Mouse (Mus musculus): Measurements from ENCODE around the gene Appbp2.

The Appbp2 gene

DNA sequence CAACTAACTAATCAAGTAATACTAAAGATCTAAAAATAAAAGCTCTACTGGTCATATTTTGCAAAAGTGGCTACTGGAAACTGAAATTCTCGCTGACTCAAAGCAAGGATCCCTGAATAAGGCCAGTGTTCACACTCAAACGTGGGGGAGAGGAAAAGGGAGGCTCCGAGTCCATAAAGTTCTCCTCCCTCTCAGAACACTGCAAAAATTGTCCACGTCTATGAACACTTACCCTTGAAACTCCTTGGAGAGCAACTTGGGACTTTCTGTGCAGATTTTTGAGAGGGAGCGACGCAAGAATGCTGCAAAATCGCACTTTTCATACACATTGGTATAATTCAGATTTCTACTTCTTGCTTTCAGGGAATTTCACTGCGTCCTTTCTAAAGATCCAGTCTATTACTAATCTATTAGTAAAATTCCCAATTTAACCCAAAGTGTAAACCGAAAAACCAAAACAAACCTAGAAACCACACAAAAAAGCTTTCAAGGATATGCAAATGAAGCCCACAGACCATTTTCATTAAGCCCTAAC, 1.2 kb downstream of the Appbp2 start:
- in situ Hi-C loops (cut with MboI, MseI), result no loop called here

DNA sequence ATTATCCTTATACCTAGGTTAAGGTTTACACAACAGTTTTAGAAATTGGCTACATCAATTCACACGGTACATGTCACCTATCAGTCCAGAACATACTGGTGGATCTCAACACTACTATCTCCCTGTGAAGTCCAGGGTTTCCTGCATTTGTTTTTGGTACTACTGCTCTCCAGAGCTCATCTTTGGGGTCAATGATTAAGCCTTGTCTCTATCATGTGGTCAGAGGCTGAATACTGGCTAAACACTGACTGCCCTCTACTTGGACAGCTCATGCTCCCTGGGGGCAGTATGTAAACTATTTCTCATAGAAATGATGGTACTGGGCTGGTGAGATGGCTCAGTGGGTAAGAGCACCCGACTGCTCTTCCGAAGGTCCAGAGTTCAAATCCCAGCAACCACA, 11.7 kb downstream of the Appbp2 start:
- in situ Hi-C loops (cut with MboI, MseI), result no loop called here

DNA sequence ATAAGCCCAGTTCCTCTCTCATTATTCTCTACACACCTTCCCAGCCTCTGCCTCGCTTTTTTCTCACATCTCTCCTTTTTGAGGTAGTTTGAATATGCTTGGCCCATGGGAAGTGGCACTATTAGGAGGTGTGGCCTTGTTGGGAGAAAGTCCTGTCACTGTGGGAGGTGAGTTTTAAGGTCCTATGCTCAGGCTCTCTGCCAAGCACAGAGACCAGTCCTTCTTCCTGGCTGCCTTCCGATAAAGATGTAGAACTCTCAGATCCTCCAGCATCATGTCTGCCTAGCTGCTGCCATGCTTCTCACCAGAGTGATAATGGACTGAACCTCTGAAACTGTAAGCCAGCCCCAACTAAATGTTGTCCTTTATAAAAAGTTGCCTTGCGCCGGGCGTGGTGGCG, 12.4 kb downstream of the Appbp2 start:
- in situ Hi-C loops (cut with MboI, MseI), result no loop called here

DNA sequence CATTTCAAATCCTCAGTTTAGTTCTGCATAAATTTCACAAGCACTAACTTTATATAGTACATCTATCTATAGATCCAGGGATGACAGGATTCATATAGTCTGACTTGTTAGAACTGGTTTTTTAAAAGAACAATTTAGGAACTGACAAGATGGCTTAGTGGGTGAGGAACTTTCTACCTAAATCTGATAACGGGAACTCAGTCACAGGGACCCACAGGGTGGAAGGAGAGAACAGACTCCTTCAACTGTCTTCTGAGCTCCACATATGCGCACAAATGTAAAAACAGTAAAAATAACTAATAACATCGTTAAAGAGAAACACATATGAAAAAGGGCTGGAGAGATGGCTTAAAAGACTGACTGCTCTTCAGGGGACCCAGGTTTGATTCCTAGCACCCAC, 15.9 kb downstream of the Appbp2 start:
- in situ Hi-C loops (cut with MboI, MseI), result no loop called here

DNA sequence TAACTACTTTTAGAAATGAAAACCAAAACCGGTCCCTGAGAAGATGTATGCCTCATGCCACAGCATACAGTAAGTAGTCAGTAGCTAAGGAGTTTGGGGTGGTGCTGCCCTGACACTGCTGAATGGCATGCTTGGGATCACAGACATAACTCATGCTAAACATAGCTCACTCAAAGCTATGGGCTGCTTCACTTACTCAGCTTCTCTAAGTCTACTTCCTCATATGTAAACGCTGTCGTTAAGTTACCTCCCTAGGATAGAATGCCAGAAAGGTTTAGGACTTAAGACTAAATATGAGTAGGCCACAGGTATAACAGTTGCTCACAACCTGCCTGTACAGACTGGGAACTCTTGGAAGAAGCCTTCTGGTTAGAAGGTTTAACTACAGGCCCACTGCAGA, 20.3 kb downstream of the Appbp2 start:
- in situ Hi-C loops (cut with MboI, MseI), result no loop called here

DNA sequence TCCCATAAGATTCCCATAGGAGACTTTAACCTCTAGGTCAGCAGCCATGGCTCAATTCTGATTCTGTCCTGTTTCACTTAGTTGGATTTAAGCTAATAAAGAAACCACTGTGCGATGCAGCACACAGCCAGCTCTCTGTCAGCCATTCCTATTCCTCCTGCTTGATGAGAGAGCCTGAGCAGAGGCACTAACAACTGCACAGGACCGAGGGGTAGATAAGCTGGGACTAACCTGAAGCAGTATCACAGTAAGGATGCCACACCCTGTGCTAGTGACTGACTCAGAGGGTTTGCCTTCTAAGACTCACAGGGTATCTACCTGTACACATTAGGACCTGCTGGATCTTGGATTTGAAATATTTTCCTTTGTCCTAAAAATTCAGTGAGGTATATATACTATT, 21.7 kb downstream of the Appbp2 start:
- in situ Hi-C loops (cut with MboI, MseI), result no loop called here

DNA sequence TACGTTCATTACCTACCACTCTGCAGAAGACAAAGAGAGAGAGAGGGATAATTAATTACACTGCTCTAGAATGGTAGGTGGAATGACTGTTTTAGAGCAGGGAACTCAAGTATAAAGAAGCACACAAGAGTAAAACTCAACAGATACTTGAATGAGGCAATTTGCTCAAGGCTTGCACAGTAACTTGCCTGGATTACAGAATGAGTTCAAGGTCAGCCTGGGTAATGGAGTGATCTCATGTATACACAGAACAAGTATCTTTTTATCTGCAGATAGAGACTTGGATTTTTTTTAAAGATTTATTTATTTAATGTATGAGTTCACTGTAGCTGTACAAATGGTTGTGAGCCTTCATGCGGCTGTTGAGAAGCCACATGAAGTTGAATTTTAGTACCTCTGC, 23.8 kb downstream of the Appbp2 start:
- in situ Hi-C loops (cut with MboI, MseI), result no loop called here

DNA sequence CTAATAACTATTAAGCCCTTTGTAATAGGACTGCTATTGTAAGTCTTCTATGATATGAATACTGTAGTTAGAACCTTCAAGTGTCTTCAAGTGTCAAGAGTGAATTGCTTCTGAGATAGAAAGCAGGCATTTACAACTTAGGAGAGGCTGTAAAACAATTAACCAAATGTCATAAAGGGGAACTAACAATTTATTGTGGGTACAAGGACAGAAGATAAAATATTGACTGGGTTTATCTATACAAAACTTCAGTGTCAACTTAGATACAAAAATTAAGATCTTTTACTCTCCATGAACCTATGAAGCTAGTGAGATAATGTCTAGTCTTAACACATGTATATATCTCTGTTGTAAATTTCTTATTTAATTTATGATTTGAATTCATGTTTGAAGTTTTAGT, 28.7 kb downstream of the Appbp2 start:
- in situ Hi-C loops (cut with MboI, MseI), result no loop called here

DNA sequence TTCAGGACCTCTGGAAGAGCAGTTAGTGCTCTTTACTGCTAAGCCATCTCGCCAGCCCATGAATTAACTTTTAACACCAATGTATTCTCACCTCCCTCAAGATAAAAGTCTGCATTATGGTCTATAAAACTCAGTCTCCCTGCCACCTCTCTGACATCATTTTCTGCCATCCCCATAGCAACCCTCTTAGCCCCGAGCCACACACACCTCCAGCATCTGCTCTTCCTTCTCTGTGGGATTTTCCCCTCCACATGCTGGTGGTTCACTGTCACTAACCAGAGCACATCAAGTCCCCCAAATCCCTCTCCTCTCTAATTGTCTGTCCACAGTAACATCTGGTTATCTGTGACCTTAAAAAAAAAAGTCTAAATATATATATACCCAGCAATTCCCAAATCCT, 36.0 kb downstream of the Appbp2 start:
- in situ Hi-C loops (cut with MboI, MseI), result no loop called here

DNA sequence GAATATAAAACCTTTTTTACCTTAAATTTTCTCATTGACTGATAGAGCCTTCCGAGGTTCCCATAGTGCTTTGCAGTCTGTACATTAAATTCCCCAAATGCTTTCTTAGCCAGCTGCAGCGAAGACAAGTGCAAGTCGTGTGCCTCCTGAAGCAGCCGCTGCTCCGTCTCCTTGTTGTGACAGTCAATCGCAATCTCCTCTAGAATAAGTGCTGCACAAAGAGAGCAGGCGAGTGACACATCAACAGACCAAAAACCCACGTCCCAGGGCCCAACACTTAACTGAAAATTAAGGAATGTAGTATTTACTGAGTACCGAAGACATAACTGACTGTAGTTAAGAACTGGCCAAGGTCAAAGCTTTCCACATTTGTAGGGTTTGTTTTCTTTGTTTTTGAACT, 38.9 kb downstream of the Appbp2 start:
- in situ Hi-C loops (cut with MboI, MseI), result no loop called here

DNA sequence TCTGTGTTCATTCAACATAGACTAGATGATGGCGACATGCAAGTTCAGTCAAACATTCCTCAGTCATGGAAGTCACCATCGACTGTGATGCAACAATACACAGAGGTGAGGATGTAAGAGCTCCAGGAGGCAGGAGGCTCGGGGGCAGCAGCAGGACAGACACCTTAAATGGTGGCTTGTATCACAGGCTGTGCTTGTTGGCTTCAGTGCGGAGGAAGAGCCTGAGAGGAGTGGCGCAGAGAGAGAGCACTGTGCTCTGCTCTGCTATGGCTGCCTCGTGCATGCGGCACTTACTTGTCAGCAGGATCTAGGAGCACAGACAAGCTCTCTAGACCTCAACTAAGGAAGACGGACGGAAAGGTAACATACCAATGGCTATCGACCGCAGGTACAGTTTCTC, 40.7 kb downstream of the Appbp2 start:
- in situ Hi-C loops (cut with MboI, MseI), result no loop called here

DNA sequence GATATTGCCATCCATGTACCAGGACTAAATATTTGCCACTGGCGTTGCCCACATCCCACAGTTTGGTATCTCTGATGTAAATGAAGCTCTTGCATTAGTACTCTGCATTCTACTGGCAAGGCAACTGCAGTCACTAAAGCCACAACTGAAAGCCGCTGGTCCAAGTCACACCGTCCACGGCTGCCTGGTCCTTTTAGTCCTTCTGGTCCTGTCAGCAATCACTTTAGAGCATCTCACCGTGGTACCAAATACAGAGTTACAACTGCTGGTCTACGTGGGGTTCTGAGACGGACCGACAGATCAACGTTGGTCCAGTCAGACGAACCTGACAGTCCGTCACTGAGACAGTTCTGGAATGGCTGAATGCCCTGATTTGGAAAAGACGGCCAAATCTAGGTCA, 44.2 kb downstream of the Appbp2 start:
- in situ Hi-C loops (cut with MboI, MseI), result no loop called here

DNA sequence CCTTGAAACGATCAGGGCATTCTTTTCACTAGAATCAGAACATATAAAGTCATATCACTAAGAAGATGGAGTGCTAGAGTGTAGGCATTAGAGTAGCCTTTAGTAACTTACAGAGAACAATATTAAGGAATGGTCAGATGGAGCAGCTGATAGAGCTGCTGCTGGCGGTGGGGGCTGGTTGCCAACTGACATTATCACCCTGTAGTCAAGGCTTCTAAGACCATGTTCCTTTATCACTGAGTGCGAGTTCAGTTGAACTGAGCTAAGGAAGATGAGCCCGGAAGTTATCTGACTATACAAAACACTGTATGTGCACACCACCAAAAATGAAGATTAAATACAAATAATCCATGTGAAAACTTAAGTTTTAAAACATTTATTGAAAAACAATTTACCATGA, 45.8 kb downstream of the Appbp2 start:
- in situ Hi-C loops (cut with MboI, MseI), result no loop called here

DNA sequence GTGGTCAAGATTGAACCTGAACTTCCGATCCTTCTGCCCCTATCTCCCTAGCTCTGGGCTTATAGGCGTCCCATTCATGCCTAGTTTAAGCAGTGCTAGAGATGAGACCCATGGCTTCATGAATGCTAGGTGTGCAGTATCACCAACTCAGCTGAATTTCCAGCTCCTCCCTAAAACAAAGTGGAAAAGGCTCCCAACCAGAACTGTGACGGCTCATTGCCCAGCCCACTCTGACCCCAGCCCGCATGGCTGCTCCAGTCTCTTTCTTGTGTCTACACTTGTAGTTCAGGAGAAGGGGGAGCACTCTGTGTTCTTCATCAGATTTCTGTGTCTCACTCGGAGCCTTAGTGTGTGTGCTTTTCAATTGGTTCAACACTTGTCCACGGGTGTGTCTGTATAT, 50.1 kb downstream of the Appbp2 start:
- in situ Hi-C loops (cut with MboI, MseI), result no loop called here

DNA sequence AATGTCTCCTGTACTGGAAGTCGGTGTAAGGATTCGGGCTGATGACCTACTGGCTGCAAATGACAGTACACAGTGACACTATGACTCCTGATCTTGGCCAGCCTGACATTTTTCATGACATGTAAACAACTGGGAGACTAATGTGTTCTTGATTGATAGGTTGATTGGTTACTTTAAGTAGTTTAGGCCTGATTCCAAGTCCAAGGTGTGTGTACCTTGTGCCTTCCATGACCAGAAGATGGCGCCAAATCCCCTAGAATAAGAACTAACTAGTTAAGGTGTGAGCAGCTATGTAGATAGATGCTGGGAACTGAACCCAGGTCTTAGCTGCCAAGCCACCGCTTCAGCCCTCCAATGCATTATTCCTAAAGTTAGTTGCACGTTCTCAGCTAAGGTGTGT, 50.8 kb downstream of the Appbp2 start:
- in situ Hi-C loops (cut with MboI, MseI), result no loop called here

DNA sequence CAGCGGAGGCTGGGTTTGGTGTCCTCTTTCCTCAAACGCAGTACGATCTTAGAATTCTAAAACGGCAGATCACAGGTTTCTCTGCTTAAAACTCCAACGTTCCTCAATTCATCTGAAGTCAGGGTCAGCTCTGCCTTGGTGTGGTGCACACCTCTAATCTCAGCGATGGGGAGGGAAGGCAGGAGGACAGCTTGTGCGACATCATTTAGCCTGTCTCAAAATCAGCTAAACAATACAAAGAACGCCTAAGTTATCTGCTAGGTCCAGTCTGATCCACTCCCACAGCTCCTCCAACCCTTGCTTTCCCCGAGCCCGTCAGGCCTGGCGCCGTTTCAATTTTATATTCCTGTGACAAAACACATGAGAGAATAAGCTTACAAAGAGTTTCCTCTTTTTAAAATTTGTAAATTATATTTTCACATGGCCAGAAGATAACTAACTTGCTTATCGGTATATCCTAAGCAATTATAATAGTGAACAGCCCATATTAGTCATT, 51.6 kb downstream of the Appbp2 start:
- in situ Hi-C loops (cut with MboI, MseI), result no loop called here

DNA sequence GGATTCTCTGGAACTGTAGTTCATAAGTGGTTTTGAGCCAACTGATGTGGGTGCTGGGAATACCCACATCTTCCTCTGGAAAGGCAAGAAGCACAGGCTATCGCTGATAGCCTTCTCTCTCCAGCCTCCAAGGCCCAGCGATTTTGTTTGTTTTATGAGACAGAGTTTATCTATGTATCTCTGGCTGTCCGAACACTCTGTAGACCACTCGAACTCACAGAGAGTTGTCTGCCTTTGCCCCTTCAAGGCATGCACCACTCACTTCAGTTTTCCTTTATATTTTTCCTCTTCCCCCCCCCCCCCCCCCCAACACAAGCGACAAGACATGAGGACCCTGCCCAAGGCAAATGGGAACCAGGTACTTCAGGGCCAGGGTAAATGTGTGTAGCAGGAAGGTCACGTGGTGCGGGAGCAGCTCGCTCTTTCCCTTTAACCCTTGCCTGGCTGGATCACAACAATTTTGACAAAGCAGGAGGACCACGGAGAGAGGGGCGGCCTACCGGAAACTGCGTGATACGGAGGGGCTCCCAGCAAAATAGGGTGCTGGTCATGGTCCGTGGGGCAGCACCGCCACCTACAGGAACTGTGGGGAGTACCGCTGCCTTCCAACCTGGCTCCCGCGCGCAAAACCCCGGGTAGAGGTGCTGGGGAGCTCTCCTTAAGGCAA, 52.2 kb downstream of the Appbp2 start:
- in situ Hi-C loops (cut with MboI, MseI), result no loop called here

DNA sequence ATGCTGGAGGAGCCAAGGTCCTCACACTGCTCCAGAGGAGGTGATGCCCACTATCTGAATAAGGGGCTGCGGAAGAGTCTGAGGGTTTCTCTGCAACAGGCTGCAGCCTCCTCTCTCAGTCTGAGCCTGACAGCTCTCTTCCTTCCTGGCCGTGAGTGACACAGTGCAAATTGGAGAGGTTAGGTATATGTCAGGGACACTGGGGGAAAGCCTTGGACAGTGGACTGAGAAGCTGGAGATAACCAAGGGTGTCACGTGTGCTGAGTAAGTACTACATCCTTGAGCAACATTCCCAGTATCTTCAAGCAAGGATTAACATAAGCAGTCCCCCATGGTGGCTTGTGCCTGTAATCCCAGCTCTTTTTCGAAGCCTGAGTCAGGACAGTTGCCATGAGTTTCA, 56.5 kb downstream of the Appbp2 start:
- in situ Hi-C loops (cut with MboI, MseI), result loop anchor here (5.0 to 10.0 kb wide), 2 partner anchors 79 to 836 kb away; no protein-coding TSS in a partner anchor

DNA sequence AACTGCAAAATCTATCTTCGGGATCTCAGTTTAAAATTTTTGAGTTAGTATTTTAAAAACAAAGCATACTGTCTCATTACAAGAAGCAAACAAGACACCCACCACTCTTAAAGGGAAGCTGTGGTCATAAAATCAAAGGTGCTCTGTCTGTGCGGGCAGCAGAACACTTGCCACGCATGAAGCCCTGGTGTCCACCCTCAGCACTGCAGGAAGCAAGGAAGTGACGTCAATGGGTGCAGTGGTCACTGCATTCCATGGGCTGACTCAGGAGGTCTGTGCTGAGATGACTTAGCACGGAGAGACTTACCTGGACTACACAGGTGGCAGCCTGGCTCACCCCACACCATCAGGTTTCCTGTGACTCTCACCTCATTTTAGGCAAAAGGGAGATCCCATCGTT, 57.2 kb downstream of the Appbp2 start:
- in situ Hi-C loops (cut with MboI, MseI), result loop anchor here (5.0 to 10.0 kb wide), 2 partner anchors 80 to 837 kb away; no protein-coding TSS in a partner anchor

DNA sequence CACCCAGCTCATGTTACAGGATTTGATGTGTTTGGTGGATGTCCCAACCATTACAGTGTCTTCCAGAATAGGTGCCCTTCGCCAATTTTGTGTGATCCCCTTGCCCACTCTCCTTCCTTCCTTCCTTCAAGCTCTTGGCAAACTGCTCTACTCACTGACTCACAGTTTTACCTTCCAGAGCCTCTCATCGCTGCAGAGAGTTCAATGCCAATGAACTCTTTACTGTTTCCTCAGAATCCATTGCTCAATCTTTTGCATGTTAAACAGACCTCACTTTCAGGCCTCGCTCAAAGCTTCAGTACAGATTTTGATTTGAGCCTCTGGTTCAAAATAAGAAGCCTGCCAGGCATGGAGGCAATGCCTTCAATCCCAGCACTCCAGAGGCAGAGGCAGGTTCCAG, 59.0 kb downstream of the Appbp2 start:
- in situ Hi-C loops (cut with MboI, MseI), result loop anchor here (5.0 to 10.0 kb wide), 2 partner anchors 81 to 839 kb away; no protein-coding TSS in a partner anchor

DNA sequence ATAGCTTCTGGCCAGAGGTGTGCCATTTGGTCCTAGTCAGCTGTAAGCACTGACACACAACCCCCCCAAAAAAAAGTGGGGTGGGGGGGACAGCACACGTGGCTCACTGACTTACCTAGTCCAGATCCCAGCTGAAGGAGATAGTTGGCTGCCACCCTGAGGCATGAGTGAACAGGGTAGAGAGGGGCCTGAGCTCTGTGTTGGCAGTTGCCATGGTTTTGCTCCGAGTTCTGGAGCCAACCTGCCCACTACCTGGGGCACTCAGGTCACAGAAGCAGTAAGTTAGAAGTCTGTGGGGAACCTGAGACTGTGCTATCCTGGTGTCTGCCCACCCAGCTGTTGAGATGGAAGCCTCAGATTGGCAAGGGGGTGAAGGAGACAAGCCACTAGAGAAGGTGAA, 64.1 kb downstream of the Appbp2 start:
- in situ Hi-C loops (cut with MboI, MseI), result loop anchor here (10.0 kb wide), 1 partner anchor 844 kb away; no protein-coding TSS in a partner anchor

DNA sequence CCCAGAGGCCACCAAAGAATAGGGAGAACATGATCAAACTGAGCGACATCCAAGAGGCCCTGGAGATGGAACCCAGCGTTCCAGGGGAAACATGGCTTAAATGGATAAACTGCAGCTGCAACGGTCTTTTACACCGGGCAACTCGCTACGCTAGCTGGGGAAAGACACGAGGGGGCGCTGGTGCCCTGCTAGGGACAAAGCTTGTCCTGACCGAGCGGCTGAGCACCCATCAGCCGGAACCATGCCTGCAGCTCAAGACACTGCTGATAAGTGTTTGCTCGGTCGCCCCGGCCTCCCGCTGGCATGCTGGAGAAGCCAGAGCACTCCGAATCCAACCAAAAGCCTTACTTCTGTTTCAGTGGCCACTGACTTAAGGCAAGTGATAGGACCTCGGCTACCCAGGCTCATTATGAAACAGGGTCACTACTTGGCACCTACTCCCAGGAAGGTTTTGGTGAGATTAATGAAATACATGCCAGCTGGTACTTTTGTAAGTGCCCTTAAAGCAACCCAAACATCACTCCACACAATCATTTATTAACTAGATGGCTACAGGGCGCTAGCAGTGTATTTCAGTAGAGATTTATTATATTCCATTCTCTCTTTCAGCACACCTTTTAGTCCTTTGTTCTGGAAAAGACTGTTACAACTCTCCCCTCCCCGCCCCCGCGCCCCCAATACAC, 64.7 kb downstream of the Appbp2 start, which contains the start of gene 1700125H20Rik:
TSS of gene 1700125H20Rik (plus strand) at position 347 of the 683 bp plus-strand sequence.
- in situ Hi-C loops (cut with MboI, MseI), result loop anchor here (10.0 kb wide), 1 partner anchor 845 kb away; no protein-coding TSS in a partner anchor

DNA sequence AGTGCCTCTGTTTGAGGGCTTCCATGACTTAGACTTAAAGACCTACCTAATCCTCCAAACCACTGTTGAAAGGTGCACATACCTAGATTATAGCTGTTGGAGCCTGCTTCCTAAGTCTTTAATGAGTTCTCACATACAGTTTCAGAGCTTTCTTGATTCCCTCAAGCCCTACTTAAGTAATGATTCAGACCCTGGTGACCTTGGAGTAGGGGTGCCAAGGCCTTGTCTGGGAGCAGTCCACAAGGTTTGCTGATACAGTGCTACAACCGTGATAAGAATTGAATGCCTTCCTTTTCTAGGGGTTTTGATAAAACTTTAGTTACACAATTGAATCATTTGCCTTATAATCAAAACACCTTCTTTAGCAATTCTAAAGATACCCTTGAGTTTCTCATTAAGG, 67.4 kb downstream of the Appbp2 start:
- in situ Hi-C loops (cut with MboI, MseI), result no loop called here

All from T-helper 1 cell (primary cell).